Mouse (Mus musculus): Measurements from ENCODE around the gene Foxq1. TPM values are rescaled to one million over a fixed set of nuclear protein-coding genes. Genes with fewer than 3 reads are reported as not detected.

Foxq1 gene
- total RNA-seq, 1 experiment from 2014 or later: 0.15 TPM

GRCm38 (mm10) chr13:31572806-31573508 is 17.0 kb downstream of the Foxq1 start:
- no peak for DNase-seq

GRCm38 (mm10) chr13:31574627-31575026 is 18.7 kb downstream of the Foxq1 start:
- no peak for DNase-seq

GRCm38 (mm10) chr13:31576696-31577095 is 20.8 kb downstream of the Foxq1 start:
- no peak for DNase-seq

GRCm38 (mm10) chr13:31577576-31577975 is 21.6 kb downstream of the Foxq1 start:
- no peak for DNase-seq

GRCm38 (mm10) chr13:31578389-31578788 is 22.5 kb downstream of the Foxq1 start:
- DNase-seq: no peak

GRCm38 (mm10) chr13:31579866-31580265 is 23.9 kb downstream of the Foxq1 start:
- DNase-seq: no peak

GRCm38 (mm10) chr13:31587341-31587740 is 31.4 kb downstream of the Foxq1 start:
- no peak for DNase-seq

- DNase-seq: no peak
These were observed 43.6 kb downstream of the Foxq1 start for GRCm38 (mm10) chr13:31599576-31599975.

- DNase-seq: no peak
These were observed 48.0 kb downstream of the Foxq1 start for GRCm38 (mm10) chr13:31603964-31604363.

Other genes starting within 250 kb of the Foxq1 start
- 0.09 and 0.29 TPM in 2 replicates for gene A530084C06Rik, start 3.2 kb downstream of the Foxq1 start, total RNA-seq (2021)
- gene Foxf2, start 69.7 kb downstream of the Foxq1 start, total RNA-seq (2021): not detected in 2 replicates